30 mouse cellular contexts compared by ENCODE assay signal in genomic region chr2:45236168-45236700, GRCm38 (mm10).
DNase-seq lines count a peak whose midpoint lies in the region; ATAC-seq lines count a peak whose summit lies in the region.
"Had no signal": no experiment of that assay in that cellular context is flagged by ENCODE, and none has a peak within 500 bp of the region (broad histone marks: within the 10 kb centered on the region; RNA-seq: fewer than 3 reads in every experiment).

No protein-coding gene starts in this region.

- H3K27me3 ChIP-seq in heart, embryonic 10.5 days (ENCODE audit: insufficient read depth, poor library complexity, severe bottlenecking) = no peaks in the 10 kb centered on the region
- H3K27me3 ChIP-seq: embryonic facial prominence, embryonic 15.5 days; forebrain, embryonic 12.5 days; liver, embryonic 12.5 days; neural tube, embryonic 13.5 days; Patski had no signal

- peak; percentile 96 for DNase-seq in heart, adult 11 months
- no peak for DNase-seq in heart, embryonic 10.5 days (ENCODE audit: low spot score)
- peak; percentile 42 for DNase-seq in lung, postnatal 25 days (ENCODE audit: low spot score)
- no peak for DNase-seq in lung, postnatal 14 days
- DNase-seq in monocyte, adult 2 months (ENCODE audit: low read depth in 1 of 2, low spot score in 2 of 2) = peak; percentile 72 to 76
- no peak for DNase-seq in adrenal gland, postnatal 14 days
- DNase-seq: adrenal gland, postnatal 10 days; cerebellum, adult 18-20 months; cerebellum, postnatal 25 days; forebrain, postnatal 0 days; heart, postnatal 4 days; kidney, adult 9 months; kidney, postnatal 10 days; layer of hippocampus, postnatal 36 days; lung, adult 2 months; right cerebral cortex, postnatal 25 days; spleen, adult 18-20 months; thymus, postnatal 14 days had no signal

- 95% methylated on average over 13 of the region's 13 CpGs for WGBS in heart, embryonic 10.5 days

- H3K9me3 ChIP-seq in heart, embryonic 10.5 days = no peaks in the 10 kb centered on the region
- H3K9me3 ChIP-seq: embryonic facial prominence, embryonic 10.5 days; embryonic facial prominence, embryonic 15.5 days; forebrain, embryonic 12.5 days; G1E; liver, embryonic 12.5 days; midbrain, embryonic 10.5 days; midbrain, embryonic 15.5 days; neural tube, embryonic 13.5 days had no signal

- no peak overlapping the region for H3K4me3 ChIP-seq in heart, embryonic 10.5 days
- H3K4me3 ChIP-seq: embryonic facial prominence, embryonic 10.5 days; embryonic facial prominence, embryonic 15.5 days; forebrain, embryonic 12.5 days; liver, embryonic 12.5 days; midbrain, embryonic 10.5 days; midbrain, embryonic 15.5 days; neural tube, embryonic 13.5 days had no signal

- no peak overlapping the region for H3K27ac ChIP-seq in heart, embryonic 10.5 days
- H3K27ac ChIP-seq: embryonic facial prominence, embryonic 10.5 days; embryonic facial prominence, embryonic 15.5 days; forebrain, embryonic 12.5 days; hindbrain, embryonic 14.5 days; liver, embryonic 12.5 days; midbrain, embryonic 10.5 days; midbrain, embryonic 15.5 days; neural tube, embryonic 13.5 days had no signal

- no peaks in the 10 kb centered on the region for H3K36me3 ChIP-seq in heart, embryonic 10.5 days
- H3K36me3 ChIP-seq: embryonic facial prominence, embryonic 10.5 days; embryonic facial prominence, embryonic 15.5 days; forebrain, embryonic 12.5 days; G1E; liver, embryonic 12.5 days; midbrain, embryonic 10.5 days; midbrain, embryonic 15.5 days; neural tube, embryonic 13.5 days had no signal

- peaks cover 18% of the 10 kb centered on the region for H3K4me1 ChIP-seq in heart, embryonic 10.5 days
- H3K4me1 ChIP-seq: embryonic facial prominence, embryonic 15.5 days; forebrain, embryonic 12.5 days; midbrain, embryonic 10.5 days; midbrain, embryonic 15.5 days; neural tube, embryonic 13.5 days had no signal

- no peak for ATAC-seq in CD4-positive, CD25-positive, alpha-beta regulatory T cell, adult 4 months
- ATAC-seq: forebrain, postnatal 0 days; intestine, postnatal 0 days; liver, embryonic 12.5 days; midbrain, embryonic 15.5 days; Patski had no signal

Comparison
In these comparisons a context has a peak if more than half of its experiments do, and no peak if none do; other contexts are left out.
1. DNase-seq: peak in heart, adult 11 months (single experiment), lung, postnatal 25 days (single experiment) and monocyte, adult 2 months (2 of 2); none in heart, embryonic 10.5 days (single experiment), lung, postnatal 14 days (single experiment) and adrenal gland, postnatal 14 days (single experiment).